Mouse (Mus musculus) forelimb bud, embryonic 11.5 days (tissue): Measurements from ENCODE around the gene Apoa4.
A peak's percentile ranks its signal among the peaks of the same experiment; 100 is the strongest.

Experiments used
- DNase-seq: peaks from one replicate; pipeline ENCODE4 v3.0.0-alpha.2; 2012; ENCODE audit warnings: low read depth, low spot score

Gene Apoa4

DNA sequence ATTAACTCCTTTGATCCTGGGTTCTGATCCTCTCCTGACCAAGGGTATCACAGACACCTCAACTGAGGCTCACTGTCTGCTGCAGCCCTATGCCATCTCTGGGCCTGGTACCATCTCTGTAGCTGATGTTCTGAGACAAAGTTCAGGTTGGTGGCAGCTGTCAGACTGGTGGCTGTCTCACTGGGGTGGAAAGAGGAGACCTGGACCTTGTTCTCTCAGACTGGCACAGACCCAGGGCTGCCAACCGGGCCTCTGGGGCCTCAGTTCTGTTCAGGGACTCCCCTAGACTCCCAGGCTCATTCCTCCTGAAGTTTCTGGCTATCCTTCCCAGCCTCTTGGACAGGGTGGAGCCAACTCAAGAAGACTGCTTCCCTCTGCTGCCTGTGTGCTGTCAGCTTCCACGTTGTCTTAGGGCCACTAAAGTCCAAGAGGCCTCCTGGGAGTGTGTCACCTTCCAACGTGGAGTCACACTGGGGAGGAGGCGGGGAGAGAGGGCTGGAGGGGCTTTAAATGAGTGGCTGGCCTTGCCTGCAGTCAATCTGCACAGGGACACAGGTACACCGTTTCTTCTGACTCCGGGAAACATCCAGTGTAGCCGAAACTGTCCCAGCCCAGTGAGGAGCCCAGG is at the start of gene Apoa4:
TSS of gene Apoa4 (plus strand) at position 171 of the 628 bp plus-strand sequence.
- DNase-seq, result no peak

DNA sequence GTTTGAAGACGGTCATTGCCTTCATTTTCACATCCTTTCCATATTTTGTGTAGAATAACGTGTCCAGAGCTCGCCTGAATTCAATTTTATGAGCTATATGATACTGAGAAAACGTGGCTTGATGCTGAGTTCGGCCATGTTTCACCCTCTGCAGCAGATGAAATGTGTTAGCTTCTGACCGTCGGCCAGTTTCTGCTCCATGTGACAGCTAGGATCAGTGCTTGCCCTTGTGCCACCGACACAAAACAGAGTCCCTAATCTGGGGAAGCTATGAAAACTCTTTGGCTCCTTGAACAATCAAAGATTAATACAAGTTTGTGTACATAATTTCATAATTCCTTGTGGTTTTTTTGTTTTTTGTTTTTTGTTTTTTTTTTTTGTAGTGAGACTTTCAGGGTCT is 49.3 kb upstream of the Apoa4 start:
- DNase-seq, result no peak

DNA sequence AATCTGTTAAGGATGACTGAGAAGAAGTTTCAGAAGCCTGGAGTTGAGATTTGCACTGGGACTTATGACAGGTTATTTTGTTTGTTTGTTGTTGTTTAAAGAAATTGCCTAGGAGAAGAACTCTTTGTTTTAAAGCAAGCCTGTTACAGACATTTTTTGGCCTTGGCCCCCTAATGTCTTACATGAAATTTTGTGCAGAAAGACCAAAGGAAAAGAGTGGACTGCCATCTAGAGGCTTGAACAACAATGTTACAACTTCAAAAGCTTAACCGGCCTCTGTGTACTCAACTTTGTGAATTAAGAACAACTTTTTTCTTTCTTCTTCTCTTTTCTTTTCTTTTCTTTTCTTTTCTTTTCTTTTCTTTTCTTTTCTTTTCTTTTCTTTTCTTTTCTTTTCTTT is 48.9 kb upstream of the Apoa4 start:
- DNase-seq, result peak; percentile 48

DNA sequence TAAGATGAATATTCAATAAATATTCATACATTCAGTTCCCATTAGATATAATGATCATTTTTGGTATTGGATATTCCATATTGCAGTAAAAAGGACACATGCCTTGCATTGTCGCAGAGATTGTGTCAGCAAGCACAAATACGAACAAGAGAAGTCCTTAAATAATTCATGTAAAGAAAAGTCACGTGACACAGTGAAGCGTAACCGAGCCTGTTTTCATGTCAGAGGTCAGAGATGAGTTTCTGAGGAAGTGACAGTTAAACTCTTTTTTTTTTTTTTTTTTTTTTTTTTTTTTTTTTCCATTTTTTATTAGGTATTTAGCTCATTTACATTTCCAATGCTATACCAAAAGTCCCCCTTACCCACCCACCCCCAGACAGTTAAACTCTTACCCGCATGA is 47.9 kb upstream of the Apoa4 start:
- DNase-seq, result no peak

DNA sequence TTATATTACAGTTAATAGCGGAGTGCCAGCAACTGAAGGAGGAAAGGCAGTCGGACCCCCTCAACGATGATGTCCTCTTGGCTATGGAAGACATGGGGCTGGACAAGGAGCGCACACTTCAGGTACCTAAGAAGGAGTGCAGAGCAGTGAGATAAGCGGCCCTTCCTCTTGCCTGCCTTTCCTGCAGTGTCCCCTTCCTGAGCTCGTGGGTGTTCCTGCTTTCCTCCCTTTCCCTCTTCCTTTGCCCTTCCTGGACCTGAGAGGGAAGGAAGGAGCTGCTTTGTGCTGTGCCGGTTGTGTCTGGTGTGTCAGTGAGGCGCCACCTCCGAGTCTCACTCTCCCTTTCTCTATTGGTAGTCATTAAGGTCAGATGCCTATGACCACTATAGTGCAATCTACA is 45.7 kb upstream of the Apoa4 start:
- no peak for DNase-seq

DNA sequence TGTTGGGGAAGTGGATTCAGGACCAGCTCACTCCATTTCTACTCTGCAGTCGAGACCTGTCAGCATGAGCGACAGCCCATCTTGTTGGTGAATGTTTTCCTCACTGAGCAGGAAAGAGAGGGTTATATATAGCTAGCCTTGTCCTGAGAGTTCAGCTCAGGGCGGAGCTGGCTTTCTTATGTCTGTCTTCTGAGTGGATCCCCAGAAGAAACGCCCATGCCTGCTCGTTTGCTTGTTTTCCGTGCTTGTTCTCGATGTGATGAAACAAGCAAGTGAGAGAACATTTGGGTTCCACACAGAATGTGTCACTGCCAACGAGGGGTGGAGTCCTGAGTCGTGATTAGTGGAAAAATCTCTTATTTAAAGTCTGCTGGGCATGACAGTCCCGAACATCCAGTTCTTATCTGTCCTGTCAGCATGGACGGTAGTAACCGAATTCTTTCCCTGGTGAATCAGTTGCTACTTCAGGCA is 43.8 kb upstream of the Apoa4 start:
- DNase-seq, result no peak

DNA sequence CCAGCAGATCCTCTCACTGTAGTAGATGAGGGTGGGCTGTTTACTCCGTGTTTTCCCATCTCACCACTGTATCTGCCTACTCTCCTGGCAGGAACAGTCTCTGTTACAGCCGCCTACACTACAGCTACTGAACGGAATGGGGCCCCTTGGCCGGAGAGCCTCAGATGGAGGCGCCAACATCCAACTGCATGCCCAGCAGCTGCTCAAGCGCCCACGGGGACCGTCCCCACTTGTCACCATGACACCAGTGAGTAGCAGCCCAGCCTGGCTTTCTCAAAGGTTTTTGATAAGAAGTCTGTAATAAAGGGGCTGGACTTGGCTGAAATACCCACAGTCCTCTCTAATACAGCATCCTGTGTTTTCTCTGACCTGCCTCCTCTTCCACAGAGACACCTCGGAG is 42.0 kb upstream of the Apoa4 start:
- DNase-seq, result no peak

DNA sequence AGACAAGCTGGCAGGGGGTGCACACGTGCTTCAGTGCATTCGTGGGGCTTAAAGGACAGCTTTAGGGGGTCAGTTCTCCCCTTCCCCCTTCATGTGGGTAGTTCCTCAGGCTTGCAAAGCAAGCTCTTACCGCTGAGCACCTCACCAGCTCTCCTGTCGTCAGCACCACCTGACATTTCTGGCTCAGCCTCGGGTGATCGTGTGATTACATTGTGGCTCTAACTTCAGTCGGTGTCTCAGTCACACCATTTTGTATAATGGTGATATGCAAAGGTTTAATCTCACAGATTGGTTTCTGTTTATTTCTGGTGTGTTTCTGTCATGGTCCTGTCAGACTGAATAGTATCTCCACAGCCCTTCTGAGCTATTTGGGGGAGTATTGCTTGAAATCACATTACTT is 41.6 kb upstream of the Apoa4 start:
- DNase-seq, result no peak

DNA sequence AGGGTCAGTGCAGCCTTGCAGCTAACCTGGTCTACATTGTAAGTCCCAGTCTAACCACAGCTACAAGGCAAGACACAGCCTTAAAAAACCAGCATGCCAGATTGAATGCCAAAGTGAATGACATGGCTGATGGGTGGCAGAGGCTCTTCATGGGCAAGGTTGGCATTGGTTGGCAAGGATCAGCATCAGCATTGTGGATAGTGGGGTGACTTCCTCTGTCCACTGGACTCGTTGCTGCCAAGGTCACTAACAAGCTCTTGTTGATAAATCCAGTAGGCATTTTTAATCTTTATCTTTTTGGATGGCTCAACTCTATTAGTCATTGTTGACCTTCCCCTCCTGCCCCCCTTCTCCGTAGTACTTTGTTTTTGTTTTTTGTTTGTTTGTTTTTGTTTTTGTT is 40.9 kb upstream of the Apoa4 start:
- no peak for DNase-seq

DNA sequence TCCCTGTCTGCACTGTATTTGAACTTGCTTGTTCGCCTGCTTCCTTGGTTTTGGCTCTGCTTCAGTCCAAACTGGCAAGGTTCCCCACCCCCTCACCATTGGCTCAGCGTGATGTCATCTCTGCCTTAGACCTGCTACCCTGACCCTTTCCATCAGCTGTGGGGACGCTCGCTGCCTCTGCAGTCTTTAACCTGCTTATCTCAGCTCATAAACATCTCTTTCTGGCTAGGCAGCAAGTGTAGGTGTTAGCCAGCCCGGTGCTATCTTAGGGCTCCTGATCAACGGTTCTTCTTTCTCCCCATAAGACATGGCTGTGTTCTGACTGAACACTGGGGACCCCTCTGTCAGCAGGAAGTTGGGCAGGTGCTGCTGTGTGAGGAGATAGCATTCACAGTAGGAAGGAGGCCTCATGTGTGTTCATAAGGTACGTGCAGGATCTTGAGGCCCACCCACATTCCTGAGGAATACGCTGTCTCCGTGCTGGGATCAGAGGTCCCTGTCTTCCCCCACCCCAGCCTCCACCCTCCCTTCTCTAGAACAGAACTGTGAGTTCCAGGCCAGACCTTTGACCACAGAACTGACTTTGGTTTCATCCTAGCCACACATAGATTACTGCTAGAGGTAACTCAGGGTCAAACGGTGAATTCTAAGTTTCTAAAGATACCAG is 33.5 kb upstream of the Apoa4 start:
- DNase-seq, result no peak

DNA sequence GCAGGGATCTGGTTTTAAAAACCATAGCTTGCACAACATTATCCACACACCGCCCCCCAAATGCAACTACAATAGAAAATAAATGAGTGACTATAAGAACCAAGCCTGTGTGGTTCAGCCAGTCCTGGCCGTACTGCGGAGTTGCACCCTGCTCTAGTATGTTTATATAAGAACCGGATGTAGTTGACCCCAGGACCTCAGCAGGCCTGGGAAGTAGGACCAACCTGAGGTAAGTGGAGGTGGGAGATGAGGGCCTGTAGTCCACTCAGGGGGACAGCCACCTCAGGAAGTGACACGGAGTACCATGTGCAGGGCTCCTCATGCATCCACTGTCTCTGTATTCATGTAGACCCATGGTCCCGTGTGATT is 33.0 kb upstream of the Apoa4 start:
- DNase-seq, result no peak

DNA sequence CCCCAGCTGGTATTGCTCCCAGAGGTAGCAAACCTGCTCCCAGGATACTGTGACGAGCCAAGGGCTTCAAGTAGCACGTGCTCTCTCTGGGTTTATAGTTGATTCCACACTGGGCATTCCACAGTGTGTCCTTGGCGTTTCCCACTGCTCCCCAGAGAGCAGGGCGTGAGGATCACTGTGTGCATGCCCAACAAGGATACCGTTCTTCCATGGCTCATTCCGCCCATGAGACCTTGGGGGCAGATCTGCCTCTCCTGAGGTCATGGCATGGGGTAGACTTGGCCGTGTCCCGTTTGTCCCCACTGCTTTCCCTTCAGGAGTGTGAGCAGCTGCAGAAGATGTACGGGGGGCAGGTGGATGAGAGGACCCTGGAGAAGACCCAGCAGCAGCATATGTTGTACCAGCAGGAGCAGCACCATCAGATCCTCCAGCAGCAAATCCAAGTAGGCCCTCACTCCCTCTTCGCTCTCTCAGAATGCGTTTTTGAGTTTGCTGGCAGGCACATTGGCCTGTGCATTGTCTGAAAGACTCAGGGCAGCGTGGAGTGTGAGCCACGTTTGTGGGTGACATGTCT is 32.0 kb upstream of the Apoa4 start:
- no peak for DNase-seq

DNA sequence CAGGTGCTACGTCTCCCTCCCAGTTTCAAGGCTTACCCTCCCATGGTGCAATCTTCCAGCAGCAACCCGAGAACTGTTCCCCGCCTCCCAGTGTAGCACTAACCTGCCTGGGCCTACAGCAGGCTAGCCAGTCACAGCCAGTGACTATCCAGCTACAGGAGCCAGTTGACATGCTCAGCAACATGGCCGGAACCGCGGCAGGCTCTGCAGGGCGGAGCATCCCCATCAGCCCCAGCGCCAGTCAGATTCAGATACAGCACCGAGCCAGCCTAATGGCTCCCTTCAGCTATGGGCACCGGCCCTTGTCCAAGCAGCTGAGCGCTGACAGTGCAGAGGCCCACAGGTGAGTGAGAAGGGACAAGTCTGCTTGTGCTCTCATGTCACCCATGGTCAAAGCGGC is 30.0 kb upstream of the Apoa4 start:
- no peak for DNase-seq

DNA sequence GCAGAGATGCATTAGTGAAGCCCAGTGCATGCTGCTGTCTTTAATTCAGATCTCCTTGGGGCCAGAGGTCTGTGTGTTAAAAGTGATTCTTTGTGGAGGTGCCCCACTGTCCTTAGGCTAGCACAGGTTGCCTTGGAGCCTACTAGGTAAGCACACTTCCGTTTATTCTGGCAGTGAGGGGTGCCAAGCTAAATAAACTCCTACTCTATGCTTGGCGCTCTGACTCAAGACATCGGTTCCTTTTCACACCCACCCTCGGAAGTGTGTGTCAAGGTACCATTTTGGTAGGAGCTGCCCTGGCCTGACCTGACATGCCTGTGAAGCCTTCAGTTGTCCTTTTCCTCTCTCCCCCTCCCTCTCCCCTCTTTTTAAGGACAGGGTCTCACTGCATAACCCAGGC is 26.2 kb upstream of the Apoa4 start:
- DNase-seq, result no peak

DNA sequence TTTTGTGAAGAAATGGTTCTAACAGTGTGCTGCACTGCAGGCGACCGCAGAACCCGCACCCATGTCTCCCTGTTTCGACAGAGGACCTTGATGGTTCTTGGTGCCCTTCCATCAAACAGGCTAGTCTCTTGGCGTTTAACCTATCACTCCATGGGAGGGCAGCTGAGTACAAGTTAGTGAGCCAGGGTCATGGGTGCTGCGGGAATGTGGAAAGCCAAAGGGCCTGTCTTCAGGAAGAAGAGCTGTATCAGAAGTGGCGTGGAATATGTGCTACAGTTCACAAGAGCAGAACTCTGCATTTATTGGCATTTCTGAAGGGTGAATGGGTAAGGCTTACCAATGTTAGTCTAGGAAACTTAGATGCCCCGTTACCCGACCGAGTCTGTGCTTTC is 25.6 kb upstream of the Apoa4 start:
- no peak for DNase-seq

DNA sequence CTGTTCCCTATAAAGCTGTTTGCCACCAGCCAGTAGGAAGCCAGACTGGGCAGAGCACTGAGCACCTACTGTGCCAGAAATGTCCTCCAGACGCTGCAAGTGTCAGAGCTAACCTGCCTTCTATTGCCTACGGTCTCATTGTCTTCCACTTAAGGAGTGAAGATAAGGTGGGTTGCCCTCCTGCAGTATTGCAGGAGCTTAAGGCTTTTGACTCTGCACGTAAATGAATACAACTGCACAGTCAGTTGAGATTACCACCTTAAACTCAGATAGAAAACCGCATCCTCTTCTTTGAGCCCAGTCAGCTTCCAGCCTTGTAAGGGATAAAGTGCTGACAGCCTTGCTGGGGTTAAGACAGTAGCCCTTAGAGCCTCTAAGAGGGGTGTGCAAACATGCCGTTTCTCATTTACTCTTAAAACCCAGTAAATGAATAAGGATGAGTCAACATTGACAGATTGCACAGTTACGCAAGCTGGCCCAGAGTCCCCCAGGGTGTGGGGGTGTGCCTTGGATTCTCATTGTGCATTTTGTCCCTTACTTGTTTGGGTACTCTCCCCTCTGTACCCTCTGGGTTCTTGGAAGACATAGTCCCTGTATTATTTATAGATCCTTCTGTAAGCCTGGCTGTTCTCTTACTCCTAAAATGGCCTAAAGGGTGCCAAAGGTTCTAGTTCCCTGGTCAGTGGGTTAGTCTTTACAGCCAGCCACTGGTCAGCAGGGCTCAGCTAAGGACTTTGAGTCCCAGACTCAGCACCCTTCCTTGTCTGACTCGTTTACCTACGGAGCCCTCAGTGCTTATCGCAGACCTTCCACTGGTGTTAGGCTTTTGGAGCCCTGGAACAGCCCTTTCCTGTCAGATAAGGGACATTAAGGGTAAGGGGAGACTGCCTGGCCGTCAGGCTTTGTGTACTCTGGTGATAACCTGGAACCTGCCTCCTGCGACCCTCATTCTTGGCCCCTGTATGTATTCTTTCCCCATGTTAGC is 24.9 kb upstream of the Apoa4 start:
- DNase-seq, result no peak

DNA sequence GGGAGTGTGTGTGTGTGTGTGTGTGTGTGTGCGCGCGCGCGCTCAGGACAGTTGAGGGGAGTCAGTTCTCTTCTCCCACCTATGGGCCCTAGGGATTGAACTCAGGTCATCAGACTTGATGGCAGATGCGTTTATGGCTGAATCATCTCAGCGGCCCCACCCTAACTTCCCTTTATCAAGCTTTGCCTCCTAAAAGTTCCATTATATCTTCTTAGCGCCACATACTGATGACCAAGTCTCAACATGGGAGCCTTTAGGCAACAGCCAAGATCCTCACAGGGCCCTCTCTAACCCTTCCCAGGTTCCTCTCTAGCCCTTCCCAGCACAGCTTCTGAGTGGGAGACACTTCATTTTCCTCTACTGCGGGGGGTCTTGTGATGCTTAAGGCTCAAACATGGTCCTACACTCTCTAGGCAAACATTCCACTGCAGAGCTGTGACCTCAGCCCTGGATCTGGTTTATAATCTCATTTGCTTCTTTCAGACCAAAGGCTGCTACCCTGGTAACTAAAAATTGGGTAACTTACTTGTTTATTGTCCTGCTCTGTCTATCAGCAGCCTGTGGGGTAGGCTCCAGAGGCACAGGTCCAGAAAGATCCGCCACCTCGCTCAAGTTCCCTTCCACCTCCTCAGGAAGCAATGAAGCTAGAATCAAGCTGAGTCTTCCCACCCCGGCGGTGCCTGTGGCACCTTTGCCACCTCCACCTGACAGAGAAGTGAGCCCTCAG is 23.6 kb upstream of the Apoa4 start:
- no peak for DNase-seq

DNA sequence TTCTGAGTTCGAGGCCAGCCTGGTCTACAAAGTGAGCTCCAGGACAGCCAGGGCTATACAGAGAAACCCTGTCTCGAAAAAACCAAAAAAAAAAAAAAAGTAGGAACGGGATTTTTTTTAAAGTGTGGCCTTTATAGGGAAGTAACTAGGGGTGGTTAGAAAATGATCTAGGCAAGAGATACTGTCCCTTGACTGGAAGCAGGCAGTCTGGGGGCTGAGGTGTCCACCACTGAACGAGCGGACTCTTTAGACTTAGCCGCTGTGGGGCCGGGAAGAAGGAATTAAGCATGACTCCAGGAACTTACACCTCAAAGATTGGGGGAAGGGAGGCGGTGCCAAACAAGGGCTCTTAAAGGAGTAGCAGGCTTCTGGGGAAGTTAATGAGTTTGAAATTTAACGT is 22.3 kb upstream of the Apoa4 start:
- DNase-seq, result no peak

DNA sequence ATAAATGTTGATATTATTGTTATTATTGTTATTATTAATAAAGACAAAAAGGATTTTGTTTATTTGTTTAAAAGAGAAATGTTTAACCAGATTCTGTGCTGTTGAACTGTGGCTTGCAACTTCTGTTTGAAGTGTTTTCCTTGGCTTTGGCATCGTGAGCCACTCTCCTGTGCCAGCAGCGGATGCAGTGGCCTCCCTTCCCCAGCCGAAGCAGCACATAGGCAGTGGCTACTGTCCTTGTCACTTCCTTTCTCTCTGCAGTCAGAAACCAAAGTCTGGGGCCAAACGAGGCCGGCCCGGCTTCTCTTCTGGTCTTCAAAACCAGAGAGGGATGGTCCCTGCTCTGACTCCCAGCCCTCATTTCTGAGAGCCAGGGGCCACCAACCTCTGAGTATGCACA is 17.4 kb upstream of the Apoa4 start:
- DNase-seq, result no peak

DNA sequence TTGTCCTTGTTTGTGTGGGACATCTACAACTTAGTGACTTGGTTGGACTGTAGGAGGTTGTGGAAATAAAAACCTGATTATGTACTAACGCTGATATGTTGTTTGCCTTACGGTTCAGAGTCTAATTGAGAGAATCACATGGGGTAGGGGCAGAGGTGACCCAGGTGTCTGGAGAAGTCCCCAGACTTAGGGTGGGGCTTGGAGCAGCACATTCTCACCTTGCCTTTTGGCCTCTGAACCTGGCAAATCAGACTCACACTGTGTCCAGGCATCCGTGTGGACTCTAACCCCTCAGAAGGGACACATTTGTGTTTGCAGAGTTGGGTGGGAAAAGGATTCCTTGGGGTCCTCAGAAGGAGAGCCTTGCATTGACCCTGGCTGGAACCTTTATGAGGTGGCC is 16.4 kb upstream of the Apoa4 start:
- no peak for DNase-seq

DNA sequence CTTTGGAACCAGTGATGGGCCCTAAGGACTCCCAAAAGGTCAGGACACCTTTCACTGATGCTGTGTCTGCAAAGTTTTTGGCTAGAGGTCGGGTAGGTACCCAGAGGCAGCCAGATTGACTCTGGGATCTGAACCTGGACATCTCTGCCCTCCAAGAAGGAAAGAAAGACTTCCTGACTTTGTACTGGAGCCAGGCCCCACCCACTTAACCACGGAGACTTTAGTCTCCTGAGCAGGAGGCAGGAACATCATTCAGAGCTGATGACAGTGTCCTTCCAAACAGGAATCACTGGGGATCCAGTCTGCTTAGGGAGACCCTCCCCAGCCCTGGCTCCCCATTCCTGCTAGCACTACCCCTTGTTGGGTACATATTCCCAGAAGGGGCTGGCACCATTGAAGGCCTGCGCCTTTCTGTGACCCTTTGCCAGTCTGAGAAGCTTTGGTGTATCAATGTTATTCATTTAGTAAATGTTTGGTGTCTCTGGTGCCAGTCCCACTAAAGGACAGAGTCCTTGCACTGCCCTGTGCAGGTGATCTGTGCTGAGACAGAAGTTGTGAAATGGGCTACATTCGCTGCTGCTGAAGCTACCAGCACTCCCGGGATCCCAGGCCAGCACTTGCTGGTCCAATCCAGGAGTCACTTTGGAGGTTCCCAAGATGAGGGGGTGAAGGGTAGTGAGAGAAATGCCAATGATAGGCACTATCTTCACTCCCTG is 15.4 kb upstream of the Apoa4 start:
- no peak for DNase-seq
